Mouse (Mus musculus) liver, embryonic 15.5 days (tissue): Measurements from ENCODE around the gene Scn3a. TPM values are rescaled to one million over a fixed set of nuclear protein-coding genes. Genes with fewer than 3 reads are reported as not detected.

ENCODE experiments used
- ATAC-seq: fragments of 200-750 bp; cut with Nextera tagmentation; 2 replicates; pipeline ENCODE4 v1.8.0; 2017; ENCODE audit warnings: moderate number of reproducible peaks, mild to moderate bottlenecking, moderate library complexity; ENCODE audit not compliant: insufficient read depth
- H3K27ac ChIP-seq: fragments of 300-500 bp; sonication (generic); replicated peaks from 2 replicates; pipeline ENCODE4 v1.5.1; 2015; ENCODE audit warnings: mild to moderate bottlenecking, inconsistent platforms
- H3K27me3 ChIP-seq: fragments of 300-500 bp; sonication (generic); 2 replicates; pipeline ENCODE4 v1.6.1; 2015; ENCODE audit warnings: mild to moderate bottlenecking, inconsistent platforms
- H3K36me3 ChIP-seq: fragments of 300-500 bp; sonication (generic); replicated peaks from 2 replicates; pipeline ENCODE4 v1.6.1; 2015; ENCODE audit warnings: moderate library complexity, mild to moderate bottlenecking, inconsistent platforms
- H3K4me1 ChIP-seq: fragments of 300-500 bp; sonication (generic); replicated peaks from 2 replicates; pipeline ENCODE4 v1.6.1; 2015; ENCODE audit warnings: inconsistent platforms
- H3K4me2 ChIP-seq: fragments of 300-500 bp; sonication (generic); 2 replicates; pipeline ENCODE4 v1.6.1; 2015; ENCODE audit warnings: moderate library complexity, mild to moderate bottlenecking, inconsistent platforms
- H3K4me3 ChIP-seq: fragments of 300-500 bp; sonication (generic); replicated peaks from 2 replicates; pipeline ENCODE4 v1.5.1; 2015; ENCODE audit warnings: mild to moderate bottlenecking, inconsistent platforms
- H3K9ac ChIP-seq: fragments of 300-500 bp; sonication (generic); 2 replicates; pipeline ENCODE4 v1.6.1; 2015; ENCODE audit warnings: moderate library complexity, mild to moderate bottlenecking, inconsistent platforms
- H3K9me3 ChIP-seq: fragments of 300-500 bp; sonication (generic); replicated peaks from 2 replicates; pipeline ENCODE4 v1.6.1; 2016; ENCODE audit warnings: inconsistent platforms
- WGBS: fragments of 180-500 bp; shearing (Covaris S2); methylation state at CpG from one replicate; pipeline ENCODE4 v1.1.7; 2015; ENCODE audit warnings: mixed read lengths; ENCODE audit not compliant: insufficient replicate concordance; 5-methylcytosine and 5-hydroxymethylcytosine counted together
- polyA plus RNA-seq: library from polyadenylated mRNA; unstranded; fragments of >200 nt; fragmentation: Nextera tagmentation; extraction: Ambion mirVana; gene quantifications from 2 replicates; pipeline ENCODE4 v1.2.1, GENCODE M21; 2015

The Scn3a gene
- polyA plus RNA-seq, 1 experiment from 2014 or later, result 0.02 TPM

GRCm38 (mm10) chr2:65441566-65441965, 125.9 kb downstream of the Scn3a start:
- H3K36me3 ChIP-seq, result no peaks in the 10 kb centered on the region

GRCm38 (mm10) chr2:65441110-65441509, 126.3 kb downstream of the Scn3a start:
- WGBS, result 67% methylated on average over 6 of the region's 6 CpGs
- Histone ChIP-seq H3K27me3 (no peaks in the 10 kb centered on the region), H3K9ac (no peak overlapping the region), H3K4me2 (no peak overlapping the region), H3K4me3 (no peak overlapping the region), H3K27ac (no peak overlapping the region), H3K9me3 (no peaks in the 10 kb centered on the region), H3K4me1 (no peaks in the 10 kb centered on the region), H3K36me3 (no peaks in the 10 kb centered on the region)
- ATAC-seq, result no peak

More at GRCm38 (mm10) chr2:65441566-65441965, 125.9 kb downstream of the Scn3a start:
- Histone ChIP-seq H3K27me3 (no peaks in the 10 kb centered on the region), H3K4me1 (no peaks in the 10 kb centered on the region), H3K4me3 (no peak overlapping the region), H3K27ac (no peak overlapping the region), H3K4me2 (no peak overlapping the region), H3K9me3 (no peaks in the 10 kb centered on the region), H3K9ac (no peak overlapping the region)
- ATAC-seq, result no peak
- WGBS, result 27% methylated on average over 5 of the region's 5 CpGs

- H3K9me3 ChIP-seq, result no peaks in the 10 kb centered on the region
- no peaks in the 10 kb centered on the region for H3K36me3 ChIP-seq
- H3K4me2 ChIP-seq, result no peak overlapping the region
- no peak overlapping the region for H3K9ac ChIP-seq
- 29% methylated on average over 1 of the region's 1 CpGs for WGBS
- H3K4me1 ChIP-seq, result no peaks in the 10 kb centered on the region
- H3K27ac ChIP-seq, result no peak overlapping the region
- no peak for ATAC-seq
- H3K4me3 ChIP-seq, result no peak overlapping the region
- no peaks in the 10 kb centered on the region for H3K27me3 ChIP-seq
Measured at GRCm38 (mm10) chr2:65436917-65437316, 130.5 kb downstream of the Scn3a start.

GRCm38 (mm10) chr2:65423501-65423900, 143.9 kb downstream of the Scn3a start:
- Histone ChIP-seq H3K4me2 (no peak overlapping the region), H3K9me3 (no peaks in the 10 kb centered on the region), H3K27ac (no peak overlapping the region), H3K4me1 (no peaks in the 10 kb centered on the region), H3K27me3 (no peaks in the 10 kb centered on the region), H3K9ac (no peak overlapping the region), H3K36me3 (no peaks in the 10 kb centered on the region), H3K4me3 (no peak overlapping the region)
- 68% methylated on average over 5 of the region's 5 CpGs for WGBS
- ATAC-seq, result no peak

- Histone ChIP-seq H3K36me3 (no peaks in the 10 kb centered on the region), H3K4me2 (no peak overlapping the region), H3K4me1 (no peaks in the 10 kb centered on the region), H3K27me3 (no peaks in the 10 kb centered on the region), H3K27ac (no peak overlapping the region), H3K9me3 (no peaks in the 10 kb centered on the region), H3K9ac (no peak overlapping the region), H3K4me3 (no peak overlapping the region)
- ATAC-seq, result no peak
- 45% methylated on average over 11 of the region's 11 CpGs for WGBS
Measured at GRCm38 (mm10) chr2:65421259-65422255, 145.9 kb downstream of the Scn3a start.

- H3K27me3 ChIP-seq, result no peaks in the 10 kb centered on the region
- 35% methylated on average over 1 of the region's 1 CpGs for WGBS
- H3K9me3 ChIP-seq, result no peaks in the 10 kb centered on the region
- H3K27ac ChIP-seq, result no peak overlapping the region
- no peaks in the 10 kb centered on the region for H3K36me3 ChIP-seq
- ATAC-seq, result no peak
- H3K4me3 ChIP-seq, result no peak overlapping the region
- H3K4me2 ChIP-seq, result no peak overlapping the region
- H3K4me1 ChIP-seq, result no peaks in the 10 kb centered on the region
- no peak overlapping the region for H3K9ac ChIP-seq
Measured at GRCm38 (mm10) chr2:65418608-65419007, 148.8 kb downstream of the Scn3a start.

GRCm38 (mm10) chr2:65416535-65416934, 150.9 kb downstream of the Scn3a start:
- Histone ChIP-seq H3K9ac (no peak overlapping the region), H3K4me3 (no peak overlapping the region), H3K27me3 (no peaks in the 10 kb centered on the region), H3K4me2 (no peak overlapping the region), H3K9me3 (no peaks in the 10 kb centered on the region), H3K27ac (no peak overlapping the region), H3K36me3 (no peaks in the 10 kb centered on the region), H3K4me1 (no peaks in the 10 kb centered on the region)
- WGBS, result 32% methylated on average over 1 of the region's 1 CpGs
- ATAC-seq, result no peak

GRCm38 (mm10) chr2:65415294-65415693, 152.1 kb downstream of the Scn3a start:
- no peak overlapping the region for H3K4me2 ChIP-seq
- no peaks in the 10 kb centered on the region for H3K36me3 ChIP-seq
- H3K27ac ChIP-seq, result no peak overlapping the region
- H3K9me3 ChIP-seq, result no peaks in the 10 kb centered on the region
- H3K27me3 ChIP-seq, result no peaks in the 10 kb centered on the region
- WGBS, result 12% methylated on average over 2 of the region's 2 CpGs
- no peak overlapping the region for H3K4me3 ChIP-seq
- no peaks in the 10 kb centered on the region for H3K4me1 ChIP-seq
- H3K9ac ChIP-seq, result no peak overlapping the region
- ATAC-seq, result no peak

- no peak for ATAC-seq
- H3K27ac ChIP-seq, result no peak overlapping the region
- no peak overlapping the region for H3K9ac ChIP-seq
- no peaks in the 10 kb centered on the region for H3K36me3 ChIP-seq
- no peak overlapping the region for H3K4me3 ChIP-seq
- no peaks in the 10 kb centered on the region for H3K4me1 ChIP-seq
- no peaks in the 10 kb centered on the region for H3K27me3 ChIP-seq
- H3K9me3 ChIP-seq, result no peaks in the 10 kb centered on the region
- WGBS, result 12% methylated on average over 6 of the region's 6 CpGs
- 0 out of 2 replicates have a peak overlapping the region, but pooled peaks have one; percentile 1 for H3K4me2 ChIP-seq
Measured at GRCm38 (mm10) chr2:65414806-65415281, 152.6 kb downstream of the Scn3a start.

- H3K27me3 ChIP-seq, result no peaks in the 10 kb centered on the region
- no peak overlapping the region; the same call in 1 of the 2 replicates for H3K4me3 ChIP-seq
- H3K4me1 ChIP-seq, result no peaks in the 10 kb centered on the region
- 0% methylated on average over 7 of the region's 7 CpGs for WGBS
- peak overlapping the region; percentile 55 for H3K4me2 ChIP-seq
- H3K36me3 ChIP-seq, result no peaks in the 10 kb centered on the region
- H3K9ac ChIP-seq, result no peak overlapping the region
- no peak for ATAC-seq
- no peak overlapping the region for H3K27ac ChIP-seq
- H3K9me3 ChIP-seq, result no peaks in the 10 kb centered on the region
Measured at GRCm38 (mm10) chr2:65414237-65414636, 153.2 kb downstream of the Scn3a start.

GRCm38 (mm10) chr2:65413746-65414145, 153.7 kb downstream of the Scn3a start:
- ATAC-seq, result no peak
- WGBS, result 0% methylated on average over 3 of the region's 3 CpGs

More at GRCm38 (mm10) chr2:65413746-65414145, 153.7 kb downstream of the Scn3a start:
- no peaks in the 10 kb centered on the region for H3K27me3 ChIP-seq
- H3K4me3 ChIP-seq, result peak overlapping the region; percentile 17; the same call in 1 of the 2 replicates
- H3K4me1 ChIP-seq, result no peaks in the 10 kb centered on the region
- H3K9me3 ChIP-seq, result no peaks in the 10 kb centered on the region
- H3K9ac ChIP-seq, result no peak overlapping the region
- no peaks in the 10 kb centered on the region for H3K36me3 ChIP-seq
- H3K27ac ChIP-seq, result no peak overlapping the region
- peak overlapping the region; percentile 55 for H3K4me2 ChIP-seq
